Mouse (Mus musculus) brain, adult 2 months (tissue): ENCODE measurements at regions not wholly inside any gene's neighbourhood (a gene's known extent, or its start where the extent isn't known, plus 50 kb on each side); places are given as distances from the start of the nearest gene placed in this dataset.
"Not testable (repeated sequence)": the region's sequence is repeated elsewhere in the genome, so short reads cannot be mapped to it uniquely, and the experiment has no call there.

Source experiments
- DNase-seq: peaks from one replicate; pipeline ENCODE4 v3.0.0; 2011; ENCODE audit warnings: low read depth, low spot score

DNA sequence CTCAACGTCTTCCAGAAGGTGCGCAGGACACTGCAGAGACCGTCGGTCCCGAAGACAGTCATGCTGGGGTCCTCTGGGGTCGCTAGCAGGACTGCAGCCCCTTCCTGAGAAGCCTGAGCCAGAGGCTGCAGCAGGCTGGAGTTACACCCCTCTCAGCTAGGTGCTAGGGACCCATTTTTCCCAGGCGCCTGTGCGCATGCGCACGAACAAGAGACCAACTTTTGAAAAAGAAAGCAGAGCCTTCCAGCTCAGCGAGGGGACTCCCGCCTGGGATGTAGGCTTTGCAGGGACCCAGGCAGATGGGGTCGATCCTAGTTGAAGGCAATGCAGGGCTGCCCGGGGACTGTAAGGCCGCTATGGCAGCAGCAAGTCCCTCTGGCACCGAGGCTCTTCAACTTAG lies 104.7 kb upstream of the Atg7 start:
- DNase-seq = not testable (repeated sequence)

DNA sequence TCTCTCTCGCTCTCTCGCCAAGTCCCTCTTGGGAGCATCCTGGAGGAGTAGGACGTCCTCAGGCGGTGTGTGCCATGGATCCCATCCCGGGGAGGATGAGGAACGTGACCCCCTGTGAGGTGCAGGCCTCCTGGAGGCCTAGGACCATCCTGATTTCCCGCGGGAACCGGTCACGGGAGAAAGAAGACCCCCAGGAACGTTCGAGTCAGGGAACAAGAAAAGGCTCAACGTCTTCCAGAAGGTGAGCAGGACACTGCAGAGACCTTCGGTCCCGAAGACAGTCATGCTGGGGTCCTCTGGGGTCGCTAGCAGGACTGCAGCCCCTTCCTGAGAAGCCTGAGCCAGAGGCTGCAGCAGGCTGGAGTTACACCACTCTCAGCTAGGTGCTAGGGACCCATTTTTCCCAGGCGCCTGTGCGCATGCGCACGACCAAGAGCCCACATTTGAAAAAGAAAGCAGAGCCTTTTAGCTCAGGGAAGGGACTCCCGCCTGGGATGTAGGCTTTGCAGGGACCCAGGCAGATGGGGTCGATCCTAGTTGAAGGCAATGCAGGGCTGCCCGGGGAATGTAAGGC lies 92.7 kb upstream of the Atg7 start:
- DNase-seq = not testable (repeated sequence)

DNA sequence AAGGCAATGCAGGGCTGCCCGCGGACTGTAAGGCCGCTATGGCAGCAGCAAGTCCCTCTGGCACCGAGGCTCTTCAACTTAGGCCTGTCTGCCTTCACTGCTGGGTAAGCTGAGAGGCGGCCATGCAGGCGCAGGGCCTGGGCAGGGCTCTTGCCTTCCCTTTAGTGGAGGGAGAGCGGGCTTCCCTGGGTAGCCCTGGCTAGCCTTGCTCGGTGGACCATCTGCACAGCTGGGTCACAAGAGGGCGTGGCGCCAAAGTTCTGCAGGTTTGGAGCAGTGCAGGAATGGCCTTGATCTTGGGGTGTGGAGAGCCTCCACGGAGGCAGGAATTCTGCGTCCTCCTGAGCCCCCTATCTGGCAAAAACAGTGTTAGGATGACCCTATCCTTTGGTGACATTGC lies 89.8 kb upstream of the Atg7 start:
- DNase-seq = not testable (repeated sequence)

DNA sequence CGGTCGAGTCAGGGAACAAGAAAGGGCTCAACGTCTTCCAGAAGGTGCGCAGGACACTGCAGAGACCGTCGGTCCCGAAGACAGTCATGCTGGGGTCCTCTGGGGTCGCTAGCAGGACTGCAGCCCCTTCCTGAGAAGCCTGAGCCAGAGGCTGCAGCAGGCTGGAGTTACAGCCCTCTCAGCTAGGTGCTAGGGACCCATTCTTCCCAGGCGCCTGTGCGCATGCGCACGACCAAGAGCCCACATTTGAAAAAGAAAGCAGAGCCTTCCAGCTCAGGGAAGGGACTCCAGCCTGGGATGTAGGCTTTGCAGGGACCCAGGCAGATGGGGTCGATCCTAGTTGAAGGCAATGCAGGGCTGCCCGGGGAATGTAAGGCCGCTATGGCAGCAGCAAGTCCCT lies 87.7 kb upstream of the Atg7 start:
- peak; percentile 26 for DNase-seq

DNA sequence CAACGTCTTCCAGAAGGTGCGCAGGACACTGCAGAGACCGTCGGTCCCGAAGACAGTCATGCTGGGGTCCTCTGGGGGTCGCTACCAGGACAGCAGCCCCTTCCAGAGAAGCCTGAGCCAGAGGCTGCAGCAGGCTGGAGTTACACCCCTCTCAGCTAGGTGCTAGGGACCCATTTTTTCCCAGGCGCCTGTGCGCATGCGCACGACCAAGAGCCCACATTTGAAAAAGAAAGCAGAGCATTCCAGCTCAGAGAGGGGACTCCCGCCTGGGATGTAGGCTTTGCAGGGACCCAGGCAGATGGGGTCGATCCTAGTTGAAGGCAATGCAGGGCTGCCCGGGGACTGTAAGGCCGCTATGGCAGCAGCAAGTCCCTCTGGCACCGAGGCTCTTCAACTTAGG lies 65.6 kb upstream of the Atg7 start:
- peak; percentile 12 for DNase-seq
